Mouse (Mus musculus) monocyte, adult 2 months (primary cell): ENCODE results near the gene Rpia.

Source experiments
- DNase-seq, 2 experiments: peaks; one replicate each; pipeline ENCODE4 v3.0.0; 2022; ENCODE audit warnings: low spot score in 2 of 2, low read depth in 1 of 2

Rpia gene

GRCm38 (mm10) chr6:70754833-70755232 is 37.2 kb downstream of the Rpia start:
- DNase-seq: no peak

- no peak for DNase-seq
Measured at GRCm38 (mm10) chr6:70752351-70752750, 39.7 kb downstream of the Rpia start.

- no peak for DNase-seq
Measured at GRCm38 (mm10) chr6:70751898-70752273, 40.1 kb downstream of the Rpia start.

- DNase-seq: no peak
Measured at GRCm38 (mm10) chr6:70751251-70751897, 40.7 kb downstream of the Rpia start.

GRCm38 (mm10) chr6:70749750-70750149 is 42.3 kb downstream of the Rpia start:
- DNase-seq: no peak

- no peak for DNase-seq
Measured at GRCm38 (mm10) chr6:70747702-70748101, 44.3 kb downstream of the Rpia start.

GRCm38 (mm10) chr6:70743902-70744301 is 48.1 kb downstream of the Rpia start:
- no peak for DNase-seq

- DNase-seq: no peak
Measured at GRCm38 (mm10) chr6:70742833-70743232, 49.2 kb downstream of the Rpia start.

- no peak for DNase-seq
Measured at GRCm38 (mm10) chr6:70740535-70740934, 51.5 kb downstream of the Rpia start.

- no peak for DNase-seq
Measured at GRCm38 (mm10) chr6:70739456-70739855, 52.6 kb downstream of the Rpia start.

GRCm38 (mm10) chr6:70735528-70735927 is 56.5 kb downstream of the Rpia start:
- DNase-seq: no peak

GRCm38 (mm10) chr6:70730828-70731227 is 61.2 kb downstream of the Rpia start:
- DNase-seq: no peak

GRCm38 (mm10) chr6:70729125-70729524 is 62.9 kb downstream of the Rpia start:
- DNase-seq: no peak

GRCm38 (mm10) chr6:70727094-70727721 is 64.8 kb downstream of the Rpia start:
- no peak for DNase-seq

- no peak for DNase-seq
Measured at GRCm38 (mm10) chr6:70725639-70726038, 66.4 kb downstream of the Rpia start.

GRCm38 (mm10) chr6:70724722-70725121 is 67.3 kb downstream of the Rpia start:
- no peak for DNase-seq

GRCm38 (mm10) chr6:70722298-70722697 is 69.7 kb downstream of the Rpia start:
- DNase-seq: no peak

- DNase-seq: no peak
Measured at GRCm38 (mm10) chr6:70718760-70719159, 73.3 kb downstream of the Rpia start.

- no peak for DNase-seq
Measured at GRCm38 (mm10) chr6:70718164-70718563, 73.9 kb downstream of the Rpia start.

GRCm38 (mm10) chr6:70716701-70717393 is 75.2 kb downstream of the Rpia start:
- DNase-seq: no peak
